Mouse (Mus musculus) gastrocnemius, postnatal 4 days (tissue): ENCODE results near the gene Idi1. TPM values are rescaled to one million over a fixed set of nuclear protein-coding genes. Genes with fewer than 3 reads are reported as not detected.
"Not testable (repeated sequence)": the region's sequence is repeated elsewhere in the genome, so short reads cannot be mapped to it uniquely, and the experiment has no call there.

Source experiments
- DNase-seq, 2 experiments: peaks; one replicate each; pipeline ENCODE4 v3.0.0; 2021 to 2022; ENCODE audit warnings: low spot score in 2 of 2, mixed read lengths in 2 of 2
- long read RNA-seq, 2 experiments: library from polyadenylated mRNA; stranded (forward); transcript quantifications; one replicate each; pipeline ENCODE4 v2.0.0; 2021
- total RNA-seq, 2 experiments: library from RNA; stranded (reverse); gene quantifications; 2 replicates each; pipeline ENCODE4 v1.2.3; 2021

Gene Idi1
- 10 to 100 TPM; 20.8 to 22.1 TPM for total RNA-seq
- long read RNA-seq, experiment 1, transcript Idi1-201 (5 exons, 3,027 nt) = major isoform, 31 of 35 reads
- long read RNA-seq, experiment 1, partial matches to known transcripts = 2 of 35 reads
- long read RNA-seq, experiment 1, other reads (novel, unspliced or antisense) = 2 of 35 reads
- long read RNA-seq, experiment 2, transcript Idi1-201 (5 exons, 3,027 nt) = major isoform, 40 of 41 reads
- long read RNA-seq, experiment 2, partial matches to known transcripts = 0 of 41 reads
- long read RNA-seq, experiment 2, other reads (novel, unspliced or antisense) = 1 of 41 reads

DNA sequence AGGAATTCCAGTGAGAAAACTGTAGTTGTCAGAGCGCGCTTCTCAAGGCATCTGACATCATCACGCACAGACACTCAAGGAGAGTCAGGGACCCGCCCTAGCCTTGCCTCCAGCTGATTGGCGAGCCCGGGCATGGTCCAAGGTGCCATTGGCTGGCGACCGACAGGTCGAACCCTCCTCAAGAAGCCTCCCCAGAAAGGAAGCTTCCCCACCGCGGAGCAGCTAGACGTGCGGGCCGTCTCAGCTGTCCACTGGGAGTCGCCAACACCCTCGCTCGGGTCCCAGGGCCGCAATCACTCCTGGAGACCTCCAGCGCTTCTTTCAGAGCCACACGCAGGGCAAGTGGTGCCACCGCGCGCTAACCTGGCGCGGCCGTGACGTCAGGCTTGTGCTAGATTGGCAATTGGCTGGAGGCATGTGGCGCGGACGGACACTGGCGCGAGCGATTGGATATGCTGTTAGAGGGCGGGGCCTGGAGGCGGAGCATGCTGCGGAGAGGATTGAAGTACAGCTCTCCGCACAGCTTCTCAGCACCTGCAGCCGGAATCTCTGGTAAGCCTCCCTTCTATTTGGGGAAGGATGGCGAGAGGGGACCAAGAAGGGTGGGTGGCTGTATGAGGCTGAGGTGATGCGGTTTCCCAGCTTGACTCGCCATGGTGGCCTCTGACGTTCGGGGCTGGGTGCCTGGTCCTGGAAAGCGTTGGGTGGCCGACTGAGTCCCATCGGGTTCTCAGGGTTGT, at the start of gene Idi1:
TSS of gene Idi1 (plus strand) at position 57 of the 740 bp plus-strand sequence.
- DNase-seq = peak; percentile 90 to 95

DNA sequence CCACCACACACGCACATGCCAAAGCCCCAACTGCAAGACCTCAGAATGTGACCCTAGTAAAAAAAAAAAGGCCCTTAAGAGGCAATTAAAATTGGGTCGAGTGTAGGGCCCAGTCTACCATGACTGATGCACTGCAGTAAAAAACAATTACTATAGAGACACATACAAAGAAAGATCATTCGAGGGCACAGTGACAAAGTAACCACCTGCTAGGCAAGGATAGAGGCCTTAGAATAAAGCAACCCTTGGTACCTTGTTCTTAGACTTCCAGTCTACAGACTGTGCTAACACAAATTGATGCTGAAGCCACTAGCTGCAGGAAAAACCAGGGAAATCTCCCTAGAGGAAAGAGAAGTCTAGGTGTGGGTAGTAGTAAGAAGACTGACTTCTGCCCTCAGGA, 46.9 kb upstream of the Idi1 start:
- no peak for DNase-seq

DNA sequence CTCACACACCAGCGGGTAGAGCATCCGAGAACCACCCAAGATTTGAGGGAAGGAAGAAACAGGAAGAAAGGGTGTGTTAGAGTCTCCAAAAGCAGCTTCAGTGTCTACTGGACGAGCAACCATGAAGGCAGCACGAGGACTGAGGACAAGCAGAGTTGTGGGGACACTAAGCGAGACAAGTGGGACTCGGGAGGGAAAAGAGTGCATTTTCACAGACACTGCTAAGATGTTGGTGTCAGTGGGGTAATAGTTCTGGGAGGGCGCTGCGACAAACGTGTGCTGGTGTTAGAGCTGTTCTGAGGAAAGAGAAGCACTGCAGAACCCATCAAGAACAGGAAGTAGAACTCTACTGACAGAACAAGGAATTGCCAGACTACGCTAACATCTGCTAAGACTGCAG, 46.2 kb upstream of the Idi1 start:
- DNase-seq = no peak

DNA sequence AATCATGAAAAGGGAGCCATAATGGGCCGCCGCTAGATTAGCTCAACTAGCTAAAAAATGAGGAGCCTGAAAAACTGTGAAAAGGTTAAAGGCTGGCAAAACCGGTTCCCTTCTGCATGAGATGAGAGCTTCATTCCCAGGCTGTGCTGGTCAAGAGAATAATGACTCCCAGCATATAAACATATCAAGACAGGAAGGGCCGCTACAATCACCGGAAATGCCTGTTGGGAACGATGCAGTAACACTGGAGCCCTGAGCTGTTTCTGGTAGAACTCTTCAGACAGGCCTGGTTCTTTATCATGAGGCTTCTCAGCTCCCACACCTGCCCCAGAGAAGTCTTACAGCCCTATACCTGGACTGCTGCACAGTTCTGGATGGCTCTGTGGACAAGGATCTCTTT, 45.4 kb upstream of the Idi1 start:
- DNase-seq = no peak

DNA sequence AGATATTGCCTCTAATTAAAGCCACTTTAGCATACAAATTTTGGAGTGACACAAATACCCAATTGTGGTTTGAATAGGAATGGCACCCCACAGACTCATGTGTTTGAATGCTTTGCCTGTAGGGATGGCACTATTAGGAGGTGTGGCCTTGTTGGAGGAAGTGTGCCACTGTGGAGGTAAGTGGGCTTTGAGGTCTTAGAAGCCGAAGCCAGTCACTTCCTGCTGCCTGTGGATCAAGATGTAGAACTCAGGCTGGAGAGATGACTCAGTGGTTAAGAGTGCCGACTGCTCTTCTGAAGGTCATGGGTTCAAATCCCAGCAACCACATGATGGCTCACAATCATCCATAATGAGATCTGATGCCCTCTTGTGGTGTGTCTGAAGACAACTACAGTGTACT, 44.4 kb upstream of the Idi1 start:
- no peak for DNase-seq

DNA sequence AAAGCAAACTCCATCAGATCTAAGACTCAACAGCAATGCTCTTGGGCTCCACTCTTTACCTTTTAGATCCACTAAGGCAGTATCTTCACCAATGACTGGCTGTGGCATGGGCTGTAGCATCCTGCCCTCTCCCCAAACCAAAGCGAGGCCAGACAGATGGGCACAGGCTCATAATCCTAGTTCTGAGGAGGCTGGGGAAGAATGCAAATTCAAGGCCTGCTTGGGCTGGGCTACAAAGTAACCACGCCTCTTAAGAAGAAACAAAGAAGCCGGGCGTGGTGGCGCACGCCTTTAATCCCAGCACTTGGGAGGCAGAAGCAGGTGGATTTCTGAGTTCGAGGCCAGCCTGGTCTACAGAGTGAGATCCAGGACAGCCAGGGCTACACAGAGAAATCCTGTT, 43.5 kb upstream of the Idi1 start:
- not testable (repeated sequence) for DNase-seq

DNA sequence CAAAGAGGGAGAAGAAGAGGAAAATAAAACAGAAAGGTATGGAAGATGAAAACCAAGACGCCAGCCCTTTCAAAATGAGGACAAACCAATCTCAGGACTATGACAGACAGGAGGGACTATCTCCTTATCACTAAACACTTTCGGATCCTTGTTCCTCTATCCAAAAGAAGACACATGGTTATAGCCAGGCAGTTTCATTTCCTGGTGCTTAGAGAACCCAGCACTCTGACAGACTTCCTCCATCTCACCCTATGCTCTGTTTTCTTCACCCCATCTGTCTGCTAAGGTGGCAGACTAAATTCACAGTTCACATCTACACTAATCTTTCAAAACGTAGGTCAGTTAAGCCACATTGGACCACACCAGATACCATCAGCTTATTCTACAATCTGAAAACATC, 43.0 kb upstream of the Idi1 start:
- no peak for DNase-seq

DNA sequence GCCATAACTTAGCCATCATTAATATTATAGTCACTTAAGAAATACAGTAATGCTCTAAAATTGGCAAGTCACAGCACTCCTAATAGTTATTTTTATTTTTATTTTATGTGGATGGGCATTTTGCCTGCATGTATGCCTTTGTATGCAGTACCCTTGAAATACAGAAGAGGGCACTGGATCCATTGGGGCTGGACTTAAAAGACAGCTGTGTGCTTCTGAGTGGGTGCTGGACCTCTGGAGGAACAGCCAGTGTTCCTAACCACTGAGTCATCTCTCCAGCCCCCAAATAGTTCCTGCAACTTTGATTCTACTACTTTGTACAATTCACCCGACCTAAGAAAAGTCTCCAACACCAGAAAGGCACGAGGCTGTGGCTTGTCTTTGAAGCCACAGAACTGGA, 37.6 kb upstream of the Idi1 start:
- no peak for DNase-seq

DNA sequence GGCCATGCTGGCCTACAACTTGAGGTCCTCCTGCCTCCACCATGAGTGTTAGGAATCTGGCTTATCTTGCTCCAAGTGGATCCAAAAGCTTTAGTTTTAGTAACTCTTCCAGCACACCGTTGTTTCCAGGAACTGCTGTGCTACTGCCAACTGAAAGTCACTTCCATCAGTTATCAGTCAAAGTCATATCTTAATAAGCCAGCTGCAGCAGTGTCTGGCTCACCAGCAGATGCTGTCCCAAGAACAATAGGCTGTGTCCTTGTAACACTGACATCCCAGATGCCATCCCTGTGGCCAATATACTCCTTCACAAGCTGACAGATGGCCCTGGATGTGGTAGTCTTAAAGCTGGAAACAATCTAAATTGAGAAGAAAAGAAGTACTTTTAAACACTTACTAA, 36.0 kb upstream of the Idi1 start:
- no peak for DNase-seq

DNA sequence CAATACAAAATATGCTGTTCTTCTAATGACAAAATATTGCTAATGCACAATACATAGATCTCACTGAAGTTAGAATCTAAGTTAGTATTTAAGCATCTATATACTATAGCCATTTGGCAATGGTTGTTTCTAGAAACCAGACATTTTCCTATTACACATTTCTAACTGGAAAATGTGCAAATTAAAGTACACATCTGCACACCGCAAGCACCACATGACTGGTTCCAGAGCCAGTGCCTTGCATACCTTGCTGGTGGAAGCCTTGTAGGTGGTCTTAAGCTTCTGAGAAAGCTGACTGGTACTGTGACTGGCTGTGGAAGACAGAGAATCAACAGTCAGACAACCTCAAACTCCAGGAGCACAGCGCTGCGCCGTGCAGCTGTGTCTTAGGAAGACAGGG, 31.9 kb upstream of the Idi1 start:
- no peak for DNase-seq

DNA sequence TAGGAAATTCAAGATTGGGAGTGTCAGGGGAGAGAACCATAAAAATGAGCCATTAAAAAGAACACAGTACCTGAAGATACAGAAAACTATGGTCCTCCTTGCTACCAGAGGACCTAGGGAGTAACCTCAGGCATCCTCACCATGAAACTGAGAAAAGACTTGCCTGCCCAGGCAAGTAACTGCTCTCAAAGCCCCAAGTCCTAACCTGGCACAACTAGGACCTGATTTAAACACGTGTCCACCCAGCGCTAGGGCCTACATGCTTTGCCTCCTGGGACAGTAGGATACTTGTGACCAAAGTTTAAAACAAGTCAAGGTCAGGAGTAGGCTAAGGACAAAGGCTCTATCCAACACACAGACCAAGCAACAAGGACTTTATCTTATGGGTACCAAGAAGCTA, 30.5 kb upstream of the Idi1 start:
- DNase-seq = no peak

DNA sequence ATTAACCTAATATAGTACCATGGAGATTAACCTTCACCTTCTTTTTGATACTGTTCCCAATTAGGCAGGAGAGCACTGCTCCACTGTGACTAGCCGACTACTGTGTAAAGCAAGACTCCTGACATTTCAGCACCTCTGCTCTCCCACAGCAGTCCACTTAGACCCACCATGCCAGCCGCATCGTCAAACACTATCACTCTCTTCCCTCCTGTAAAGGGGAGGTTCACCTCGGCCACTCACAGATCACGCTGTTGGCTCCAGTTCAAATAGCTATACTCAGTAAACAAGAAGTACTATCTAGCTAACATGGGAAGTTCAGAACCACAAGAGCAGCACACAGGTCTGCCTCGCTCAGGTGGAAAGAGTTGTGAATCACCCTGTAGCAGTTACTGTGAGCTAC, 26.8 kb upstream of the Idi1 start:
- DNase-seq = no peak

DNA sequence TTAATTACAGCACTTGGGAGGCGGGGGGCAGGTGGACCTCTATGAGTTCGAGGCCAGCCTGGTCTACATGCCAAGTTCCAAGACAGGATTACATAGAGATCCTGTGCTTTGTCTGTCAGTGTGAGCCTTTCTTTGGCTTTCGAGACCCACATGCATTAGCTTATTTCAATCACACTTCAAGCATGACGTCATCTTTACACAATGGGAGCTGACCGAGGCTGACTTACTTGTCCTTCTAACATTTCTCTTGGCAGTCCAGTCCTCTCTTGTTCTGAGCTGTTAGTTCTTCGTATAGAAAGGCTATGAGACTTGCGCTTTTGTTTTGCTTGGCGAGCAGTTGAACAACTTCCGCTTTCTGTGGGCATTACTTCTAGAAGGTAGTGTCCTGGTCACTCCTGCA, 24.4 kb upstream of the Idi1 start:
- no peak for DNase-seq

DNA sequence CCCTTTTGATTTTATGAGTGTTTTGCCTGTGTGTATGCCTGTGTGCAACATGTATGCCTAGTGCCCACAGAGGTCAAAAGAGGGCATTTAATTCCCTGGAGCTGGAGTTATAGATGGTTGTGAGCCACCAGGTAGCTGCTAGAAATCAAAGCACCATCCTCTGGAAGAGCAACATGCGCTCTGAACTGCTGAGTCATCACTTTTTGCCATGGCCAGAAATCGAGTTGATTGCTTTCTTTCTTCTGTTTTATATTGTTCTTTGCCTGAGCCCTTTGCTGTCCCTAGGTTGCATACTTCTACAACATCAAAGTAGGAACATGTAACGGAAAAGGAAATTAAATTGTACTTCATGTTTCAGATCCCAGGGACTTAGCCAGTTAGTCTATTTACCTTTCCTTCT, 20.3 kb upstream of the Idi1 start:
- DNase-seq = no peak

DNA sequence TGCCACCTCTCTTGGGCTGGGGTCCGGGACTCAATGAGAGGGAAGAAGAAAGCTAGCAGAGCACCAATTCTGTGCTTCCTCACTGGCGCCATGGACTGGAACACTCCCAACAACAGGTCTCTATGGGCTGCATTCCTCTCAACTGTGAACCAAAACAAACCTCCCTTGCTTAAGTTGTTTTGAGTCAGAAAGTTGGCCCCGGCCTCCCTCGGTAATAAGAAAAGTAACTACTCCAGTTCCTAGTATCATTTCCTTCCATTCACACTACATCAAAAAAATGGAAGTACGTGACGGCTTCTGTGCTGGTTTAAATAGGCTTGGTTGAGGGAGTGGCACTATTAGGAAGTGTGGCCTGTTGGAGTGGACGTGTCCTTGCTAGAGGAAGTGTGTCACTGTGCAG, 18.7 kb upstream of the Idi1 start:
- no peak for DNase-seq

DNA sequence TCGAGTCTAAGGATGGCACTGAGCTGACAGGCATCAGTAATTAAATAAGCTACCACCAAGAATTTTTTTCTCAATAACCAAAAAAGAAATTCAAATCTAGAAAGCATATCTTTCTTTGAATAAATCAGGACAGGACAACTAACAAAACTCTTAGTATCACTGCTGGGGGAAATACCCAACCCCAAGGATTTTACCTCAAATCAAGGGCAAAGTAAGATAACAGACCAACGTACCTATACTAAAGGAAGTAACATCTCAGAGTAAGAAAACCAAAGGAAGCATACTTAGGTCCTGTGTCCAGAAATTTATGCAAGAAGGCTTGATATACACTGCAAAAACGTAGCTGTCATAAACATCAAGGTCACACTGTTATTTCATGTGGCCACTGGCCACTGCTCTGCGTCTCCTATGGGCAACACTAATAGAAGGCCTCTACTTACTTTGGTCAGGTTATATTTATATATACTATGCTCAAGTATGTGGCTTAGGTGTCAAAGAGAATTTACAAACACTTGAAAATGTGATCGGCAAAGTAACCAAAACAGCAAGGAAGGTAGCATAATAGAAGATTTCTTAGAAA, 15.6 kb upstream of the Idi1 start:
- no peak for DNase-seq

DNA sequence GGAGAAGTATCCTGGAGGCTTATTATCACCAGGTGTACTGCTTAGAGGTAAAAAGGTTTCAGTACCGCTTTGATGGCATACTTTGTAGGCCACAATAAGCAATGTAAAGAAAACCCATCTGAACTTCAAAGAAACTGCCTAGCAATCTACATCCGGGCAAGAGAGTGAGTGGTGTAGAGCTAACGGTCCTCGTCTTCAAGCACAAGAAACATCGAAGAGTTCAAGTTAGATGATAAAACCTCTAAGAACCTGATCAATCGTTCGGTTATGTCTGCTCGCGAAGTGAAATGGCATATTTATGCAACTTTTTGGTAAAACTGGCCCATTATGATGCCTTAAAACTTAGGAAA, 15.2 kb upstream of the Idi1 start:
- DNase-seq = no peak

DNA sequence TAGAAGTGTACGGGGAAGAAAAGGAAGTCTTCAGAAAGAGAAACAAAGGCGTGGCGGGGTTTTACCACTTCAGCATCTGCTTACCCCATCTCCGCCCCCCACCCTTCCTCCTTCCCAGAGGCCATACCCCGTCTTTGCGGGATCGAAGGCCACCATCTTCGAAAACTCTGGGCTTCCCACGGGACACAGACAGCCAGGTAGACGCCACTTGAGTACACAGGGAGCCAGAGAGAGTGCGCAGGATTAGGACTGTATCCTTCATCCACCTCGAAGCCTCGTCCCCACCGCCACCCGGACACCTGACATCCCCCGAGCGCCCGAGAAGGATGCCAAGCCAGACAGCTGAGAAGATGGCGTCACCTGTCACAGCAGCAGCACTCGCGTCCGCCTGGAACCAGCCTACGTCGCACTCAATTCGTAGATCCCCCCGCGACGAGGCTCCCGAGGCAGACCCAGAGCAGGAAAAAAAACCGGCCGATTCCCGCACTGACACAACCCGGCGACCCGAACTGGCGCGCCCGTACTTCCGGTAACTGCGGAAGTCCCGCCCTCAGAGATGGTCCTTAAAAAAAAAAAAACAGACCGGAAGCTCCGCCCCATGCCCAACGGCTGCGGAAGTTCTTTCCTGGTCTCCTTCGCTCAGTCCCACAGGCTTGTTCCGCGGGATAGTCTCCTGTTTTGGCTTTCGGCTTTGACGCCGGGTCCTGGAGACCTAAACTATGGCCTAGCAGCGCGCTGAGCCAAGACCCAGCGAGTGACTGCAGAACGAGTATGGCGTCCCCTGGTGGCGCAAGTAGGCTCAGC, 14.6 kb upstream of the Idi1 start:
- peak; percentile 75 to 87 for DNase-seq

DNA sequence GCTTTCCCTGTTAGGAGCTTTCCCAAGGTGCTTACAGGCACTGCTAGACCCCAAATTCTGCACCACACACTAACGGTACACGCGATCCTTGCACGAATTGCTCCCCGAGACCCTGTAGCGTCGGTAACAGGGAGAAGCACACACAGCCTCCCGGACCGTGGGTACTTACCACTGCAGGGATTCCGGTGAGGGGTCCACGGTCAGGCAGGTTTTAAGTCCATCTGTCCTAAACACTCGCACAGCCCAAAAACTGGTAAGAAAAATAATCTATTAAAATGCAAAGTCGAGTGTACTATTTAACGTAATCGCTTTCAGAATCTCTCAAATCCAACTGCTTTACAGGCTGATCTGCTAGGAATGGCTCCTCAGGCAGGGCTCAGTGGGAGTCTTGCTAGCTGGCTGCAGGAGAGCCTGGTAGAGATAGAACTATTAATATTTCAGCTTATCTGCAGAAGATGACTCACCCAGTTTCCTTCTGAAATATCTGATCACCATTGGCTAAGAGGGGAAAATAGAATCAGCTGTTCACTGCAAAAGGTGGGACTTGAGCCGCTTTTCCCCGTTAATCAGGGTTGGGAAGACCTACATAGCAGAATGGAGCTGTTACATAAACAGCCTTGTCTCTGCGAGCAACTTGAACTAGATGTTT, 13.9 kb upstream of the Idi1 start, which contains the start of gene Wdr37:
TSS of gene Wdr37 (minus strand) at position 596 of the 649 bp plus-strand sequence.
- no peak for DNase-seq

DNA sequence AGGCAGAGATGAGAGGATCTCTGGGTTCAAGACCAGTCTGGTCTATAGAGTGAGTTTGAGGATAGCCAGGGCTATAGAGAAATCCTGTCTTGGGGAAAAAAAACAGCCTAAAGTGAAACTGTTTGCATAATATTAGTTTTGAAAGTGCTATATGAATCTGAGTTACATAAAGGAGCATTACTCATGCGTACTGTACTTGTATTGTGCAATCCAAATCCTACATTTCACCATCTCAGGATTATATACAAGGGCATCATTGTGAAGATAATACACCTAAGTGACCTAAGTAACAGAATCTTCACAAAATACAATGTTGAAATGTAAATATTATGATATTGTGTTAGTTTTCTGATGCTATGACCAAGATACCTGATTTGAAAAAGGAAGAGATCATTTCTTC, 11.5 kb upstream of the Idi1 start:
- no peak for DNase-seq

DNA sequence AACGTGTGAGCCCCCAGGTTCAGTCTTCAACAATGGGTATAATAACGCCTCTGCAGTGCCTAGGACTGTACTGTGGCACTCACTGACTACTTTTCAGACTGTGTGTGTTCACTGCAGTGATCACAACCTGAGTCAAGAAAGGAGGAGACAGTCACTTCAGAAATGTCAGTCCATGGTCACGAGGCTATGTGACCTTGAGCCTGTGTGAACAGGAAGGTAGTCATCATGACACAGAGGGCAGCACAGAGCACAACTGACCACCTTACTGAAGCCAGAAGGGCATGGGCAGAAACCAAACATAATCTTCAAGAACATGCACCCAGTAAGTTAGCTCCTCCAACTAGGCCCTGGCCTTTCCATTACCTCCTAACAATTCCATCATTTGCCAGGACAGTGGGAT, 3.7 kb upstream of the Idi1 start:
- no peak for DNase-seq
